Mouse (Mus musculus) megakaryocyte, embryonic 14.5 days (primary cell): ENCODE measurements around the gene Nudt3.

Experiments used
- FLI1 ChIP-seq: IDR thresholded peaks from 2 replicates; pipeline ENCODE4 v1.6.1; 2012; ENCODE audit warnings: low read length, inconsistent platforms, mixed read lengths
- GATA1 ChIP-seq: IDR thresholded peaks from 3 replicates; pipeline ENCODE4 v1.6.1; 2012; ENCODE audit warnings: mixed read lengths, low read length, inconsistent platforms, borderline replicate concordance

GRCm38 (mm10) chr17:27541984-27542383 is 81.3 kb downstream of the Nudt3 start:
- TF ChIP-seq GATA1 (no peak), FLI1 (no peak)
